Mouse (Mus musculus) lung, embryonic 16.5 days (tissue): ENCODE results near the gene Gm49396. TPM values are rescaled to one million over a fixed set of nuclear protein-coding genes. Genes with fewer than 3 reads are reported as not detected.

Source experiments
- ATAC-seq: fragments of 200-750 bp; cut with Nextera tagmentation; 2 replicates; pipeline ENCODE4 v1.8.0; 2017; ENCODE audit warnings: low read depth, mild to moderate bottlenecking, moderate library complexity
- H3K27ac ChIP-seq: fragments of 300-500 bp; sonication (generic); 2 replicates; pipeline ENCODE4 v1.5.1; 2014; ENCODE audit warnings: mild to moderate bottlenecking, control low read depth, low read length
- H3K27me3 ChIP-seq: fragments of 300-500 bp; sonication (generic); 2 replicates; pipeline ENCODE4 v1.6.1; 2014; ENCODE audit warnings: low read depth, low read length, mixed read lengths; ENCODE audit not compliant: control insufficient read depth, insufficient read depth
- H3K36me3 ChIP-seq: fragments of 300-500 bp; sonication (generic); 2 replicates; pipeline ENCODE4 v1.6.1; 2014; ENCODE audit warnings: low read length; ENCODE audit not compliant: control insufficient read depth, insufficient read depth
- H3K4me1 ChIP-seq: fragments of 300-500 bp; sonication (generic); replicated peaks from 2 replicates; pipeline ENCODE4 v1.6.1; 2014; ENCODE audit warnings: low read length, mixed read lengths; ENCODE audit not compliant: control insufficient read depth, insufficient read depth
- H3K4me2 ChIP-seq: fragments of 300-500 bp; sonication (generic); 2 replicates; pipeline ENCODE4 v1.6.1; 2014; ENCODE audit warnings: low read depth, low read length, control low read depth
- H3K4me3 ChIP-seq: fragments of 300-500 bp; sonication (generic); 2 replicates; pipeline ENCODE4 v1.5.1; 2014; ENCODE audit warnings: mild to moderate bottlenecking, low read length, control low read depth
- H3K9ac ChIP-seq: fragments of 300-500 bp; sonication (generic); 2 replicates; pipeline ENCODE4 v1.6.1; 2014; ENCODE audit warnings: low read length, control low read depth
- H3K9me3 ChIP-seq: fragments of 300-500 bp; sonication (generic); 2 replicates; pipeline ENCODE4 v1.6.1; 2016; ENCODE audit warnings: low read length; ENCODE audit not compliant: control insufficient read depth
- WGBS: fragments of 180-500 bp; shearing (Covaris S2); extraction: QIAGEN DNeasy Blood & Tissue Kit; methylation state at CpG from one replicate; pipeline ENCODE4 v1.1.7; 2014; 5-methylcytosine and 5-hydroxymethylcytosine counted together
- polyA plus RNA-seq: library from polyadenylated mRNA; unstranded; fragments of >200 nt; fragmentation: Nextera tagmentation; extraction: Ambion mirVana; gene quantifications from 2 replicates; pipeline ENCODE4 v1.2.1, GENCODE M21; 2015

Gm49396 gene
- polyA plus RNA-seq, 1 experiment from 2014 or later, result 14.3 TPM

DNA sequence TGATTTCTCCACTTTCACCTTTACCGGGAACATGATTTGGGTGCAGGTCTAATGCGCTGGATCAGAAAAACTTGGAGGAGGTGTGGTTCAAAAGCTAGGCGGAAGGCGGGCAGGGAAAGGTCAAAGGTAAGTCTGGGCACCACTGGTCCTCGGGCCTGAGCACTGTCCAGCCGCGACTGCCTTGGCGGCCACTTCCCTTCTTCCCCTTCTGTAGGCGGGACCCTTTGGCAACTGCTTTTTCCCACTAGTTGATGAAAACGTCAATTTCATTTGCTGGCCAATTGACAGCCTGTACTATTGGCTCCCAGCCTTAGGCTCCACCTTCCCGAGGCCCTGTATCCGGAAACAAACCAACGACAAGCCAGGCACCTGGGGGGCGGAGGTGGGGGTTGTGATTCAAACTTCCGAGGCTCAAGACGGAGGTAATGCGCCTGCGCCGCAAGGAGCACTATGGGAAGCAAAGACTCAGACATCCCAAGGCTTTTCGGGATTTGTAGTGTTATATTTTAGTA is 3.6 kb upstream of the Gm49396 start, which contains the start of gene Lin37:
Gene Lin37 (minus strand): TSS at position 396 of the 512 bp plus-strand sequence.
- ATAC-seq, result peak; percentile 88
- H3K27me3 ChIP-seq, result no peaks in the 10 kb centered on the region
- H3K9ac ChIP-seq, result peak within 1 kb of the TSS; percentile 83
- peak within 1 kb of the TSS; percentile 94 for H3K4me2 ChIP-seq
- peaks cover 16% of the 10 kb centered on the region for H3K4me1 ChIP-seq
- H3K36me3 ChIP-seq, result peaks cover 17% of the 10 kb centered on the region
- WGBS, result under 1% methylated on average over 20 of the region's 20 CpGs
- H3K27ac ChIP-seq, result peak within 1 kb of the TSS; percentile 44; the same call in 1 of the 2 replicates
- peak within 1 kb of the TSS; percentile 71 for H3K4me3 ChIP-seq
- no peaks in the 10 kb centered on the region for H3K9me3 ChIP-seq

DNA sequence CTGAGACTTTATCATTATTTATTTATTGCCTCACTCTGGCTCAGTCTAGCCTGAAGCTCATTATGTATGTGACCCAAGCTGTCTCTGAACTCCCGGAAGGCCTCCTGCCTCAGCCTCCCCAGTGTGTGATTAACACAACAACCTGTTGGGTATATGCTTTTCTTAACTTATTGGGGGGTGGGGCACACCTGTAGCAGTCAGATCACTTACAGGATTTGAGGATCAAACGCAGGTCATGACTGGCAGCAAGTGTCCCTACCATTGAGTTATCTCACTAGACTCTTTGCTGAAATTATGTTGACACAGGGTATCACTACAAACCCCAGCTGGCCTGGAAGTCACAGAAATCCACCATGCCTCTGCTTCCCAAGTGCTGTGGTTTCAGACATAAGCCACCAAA is 2.8 kb upstream of the Gm49396 start:
- H3K9ac ChIP-seq, result no peak overlapping the region
- no peak overlapping the region for H3K27ac ChIP-seq
- H3K4me3 ChIP-seq, result no peak overlapping the region
- ATAC-seq, result no peak
- 60% methylated on average over 2 of the region's 2 CpGs for WGBS
- H3K4me1 ChIP-seq, result peaks cover 16% of the 10 kb centered on the region
- H3K4me2 ChIP-seq, result no peak overlapping the region; the same call in 1 of the 2 replicates
- H3K36me3 ChIP-seq, result peaks cover 17% of the 10 kb centered on the region
- no peaks in the 10 kb centered on the region for H3K27me3 ChIP-seq
- no peaks in the 10 kb centered on the region for H3K9me3 ChIP-seq

DNA sequence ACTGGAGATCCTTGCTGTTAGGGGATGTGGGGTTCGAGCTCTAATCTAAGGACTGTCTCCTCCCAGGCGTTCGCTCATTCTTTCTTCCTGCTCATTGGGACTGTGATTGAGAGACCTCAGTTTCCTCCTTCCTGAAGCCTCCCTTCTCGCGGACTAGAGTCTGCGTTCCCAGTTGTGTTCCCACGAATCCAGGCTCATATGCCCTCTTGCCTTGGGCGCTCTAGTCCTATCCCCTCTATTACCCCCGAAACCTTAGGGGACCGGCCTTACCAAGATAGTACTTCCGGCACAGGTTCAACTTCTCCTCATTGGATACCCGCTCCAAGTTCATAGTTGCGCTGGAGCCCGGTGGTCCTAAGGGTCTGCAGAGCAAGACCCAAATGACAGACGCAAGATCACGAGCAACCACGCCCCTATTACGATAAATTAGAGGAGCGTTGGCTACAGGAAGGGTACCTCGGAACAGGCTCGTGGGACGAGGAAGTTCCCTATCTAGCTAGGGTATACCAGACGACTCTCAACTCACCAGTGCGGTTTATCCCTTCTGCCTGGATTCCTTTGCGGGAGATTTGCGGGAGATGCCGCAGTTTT is 523 bp upstream of the Gm49396 start:
- 1% methylated on average over 27 of the region's 27 CpGs for WGBS
- Histone ChIP-seq H3K27ac (peak overlapping the region; percentile 81), H3K4me2 (peak overlapping the region; percentile 85), H3K9me3 (no peaks in the 10 kb centered on the region), H3K9ac (peak overlapping the region; percentile 78), H3K4me3 (peak overlapping the region; percentile 76), H3K36me3 (peaks cover 9% of the 10 kb centered on the region; the same call in 1 of the 2 replicates), H3K27me3 (no peaks in the 10 kb centered on the region), H3K4me1 (peaks cover 16% of the 10 kb centered on the region)
- ATAC-seq, result no peak

DNA sequence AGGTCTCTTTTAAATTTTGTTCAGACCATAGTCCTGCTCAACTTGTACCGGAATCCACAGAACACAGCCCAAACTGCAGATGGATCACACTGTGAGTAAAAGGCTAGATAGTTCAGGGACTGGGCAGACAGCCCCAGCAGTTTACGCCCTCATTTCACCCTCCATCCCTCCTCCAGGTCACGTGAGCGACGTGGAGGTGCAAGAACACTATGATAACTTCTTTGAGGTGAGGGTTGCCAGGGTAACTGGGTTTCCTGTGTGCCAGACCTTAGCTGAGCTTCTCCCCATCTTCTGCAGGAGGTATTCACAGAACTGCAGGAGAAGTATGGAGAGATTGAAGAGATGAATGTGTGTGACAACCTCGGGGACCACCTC is 749 bp downstream of the Gm49396 start:
- Histone ChIP-seq H3K9ac (peak overlapping the region; percentile 80), H3K4me2 (peak overlapping the region; percentile 64), H3K4me3 (peak overlapping the region; percentile 76), H3K4me1 (peaks cover 8% of the 10 kb centered on the region), H3K27me3 (no peaks in the 10 kb centered on the region), H3K9me3 (no peaks in the 10 kb centered on the region), H3K36me3 (peaks cover 17% of the 10 kb centered on the region), H3K27ac (peak overlapping the region; percentile 97; the same call in 1 of the 2 replicates)
- ATAC-seq, result no peak
- WGBS, result 15% methylated on average over 6 of the region's 6 CpGs

DNA sequence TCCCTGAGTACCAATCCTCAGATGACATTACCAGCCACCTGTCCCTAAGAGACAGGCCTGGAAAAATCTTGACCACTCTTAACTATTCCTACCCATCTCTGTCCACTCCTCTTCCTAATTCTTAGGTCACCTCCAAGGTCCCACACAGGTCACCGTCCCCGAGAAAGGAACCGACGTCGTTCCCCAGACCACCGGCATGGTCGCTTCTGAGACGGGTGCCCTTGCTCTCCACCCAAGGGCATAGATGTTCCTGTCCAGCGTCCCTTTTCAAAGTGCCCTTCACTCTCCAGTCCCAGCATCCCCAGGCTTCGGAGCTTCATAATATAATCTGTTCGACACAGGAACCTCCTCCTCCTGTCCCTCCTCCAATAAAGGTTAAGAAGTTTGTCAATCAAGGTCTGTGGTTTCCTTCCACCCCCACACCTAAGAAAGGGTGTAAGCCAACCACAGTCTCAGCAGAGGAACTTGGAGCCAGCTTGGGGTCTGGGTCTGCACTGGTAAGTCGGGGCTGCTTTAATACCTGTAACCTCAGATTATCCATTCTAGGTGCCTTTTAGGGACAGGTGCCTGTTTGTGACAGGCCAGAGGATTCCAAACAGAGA is 1.9 kb downstream of the Gm49396 start, which contains the start of gene Igflr1:
Gene Igflr1 (plus strand): TSS at position 458 of the 602 bp plus-strand sequence.
- no peak within 1 kb of the TSS for H3K9ac ChIP-seq
- H3K27me3 ChIP-seq, result no peaks in the 10 kb centered on the region
- H3K4me2 ChIP-seq, result no peak within 1 kb of the TSS
- peaks cover 8% of the 10 kb centered on the region for H3K4me1 ChIP-seq
- no peak for ATAC-seq
- H3K4me3 ChIP-seq, result no peak within 1 kb of the TSS
- peaks cover 29% of the 10 kb centered on the region for H3K36me3 ChIP-seq
- H3K9me3 ChIP-seq, result no peaks in the 10 kb centered on the region
- WGBS, result 94% methylated on average over 12 of the region's 12 CpGs
- H3K27ac ChIP-seq, result no peak within 1 kb of the TSS

DNA sequence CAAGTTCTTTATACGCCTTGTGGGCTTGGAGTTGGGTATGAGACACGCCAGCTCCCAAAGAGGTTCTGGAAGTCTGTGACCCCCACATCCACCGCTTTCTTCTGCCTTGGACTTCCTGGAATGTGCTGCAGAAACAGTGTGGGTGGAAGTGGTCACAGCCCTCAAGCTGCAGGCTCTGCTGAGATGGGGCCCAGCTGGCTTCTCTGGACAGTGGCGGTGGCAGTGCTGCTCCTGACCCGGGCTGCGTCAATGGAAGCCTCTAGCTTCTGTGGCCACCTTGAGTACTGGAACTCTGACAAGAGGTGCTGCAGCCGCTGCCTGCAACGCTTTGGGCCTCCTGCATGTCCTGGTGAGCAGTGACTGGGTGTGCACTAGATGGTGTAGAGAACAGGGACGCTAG is 2.9 kb downstream of the Gm49396 start:
- no peak overlapping the region for H3K4me2 ChIP-seq
- WGBS, result 74% methylated on average over 9 of the region's 9 CpGs
- no peak overlapping the region for H3K4me3 ChIP-seq
- peaks cover 36% of the 10 kb centered on the region for H3K36me3 ChIP-seq
- H3K9me3 ChIP-seq, result no peaks in the 10 kb centered on the region
- no peaks in the 10 kb centered on the region for H3K27me3 ChIP-seq
- H3K9ac ChIP-seq, result no peak overlapping the region
- H3K27ac ChIP-seq, result no peak overlapping the region
- H3K4me1 ChIP-seq, result peaks cover 8% of the 10 kb centered on the region
- no peak for ATAC-seq

DNA sequence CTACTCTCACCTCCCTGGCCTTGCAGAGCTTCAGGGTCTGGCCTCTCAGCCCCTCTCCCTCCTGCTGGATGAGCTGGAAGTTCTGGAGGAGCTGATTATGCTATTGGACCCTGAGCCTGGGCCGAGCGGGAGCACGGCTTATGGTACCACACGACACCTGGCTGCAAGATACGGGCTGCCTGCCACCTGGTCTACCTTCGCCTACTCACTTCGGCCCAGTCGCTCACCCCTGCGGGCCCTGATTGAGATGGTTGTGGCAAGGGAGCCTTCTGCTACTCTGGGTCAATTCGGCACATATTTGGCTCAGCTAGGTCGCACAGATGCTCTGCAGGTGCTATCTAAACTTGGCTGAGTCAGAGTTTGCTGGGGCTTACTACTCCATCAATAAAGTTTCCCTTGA is 4.4 kb downstream of the Gm49396 start:
- WGBS, result 83% methylated on average over 11 of the region's 11 CpGs
- peaks cover 44% of the 10 kb centered on the region for H3K36me3 ChIP-seq

DNA sequence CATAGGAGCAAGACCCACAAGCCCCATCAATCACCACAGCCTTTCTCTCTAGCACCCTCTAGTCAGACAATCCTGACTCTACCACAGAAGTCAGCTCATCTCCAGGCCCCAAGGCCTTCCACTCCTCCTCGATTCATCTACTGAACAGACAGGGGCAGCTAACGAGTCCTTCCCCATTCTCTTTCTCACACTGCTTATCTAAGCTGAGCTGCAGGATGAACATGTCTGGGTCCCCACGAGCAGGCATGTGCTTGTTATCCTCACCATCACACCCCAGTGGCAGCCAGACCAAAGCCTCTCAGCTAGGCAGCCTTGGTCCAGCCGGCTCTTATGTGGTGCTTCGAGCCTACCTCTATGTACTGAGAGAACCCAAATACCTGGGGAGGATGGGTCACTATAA is 9.2 kb downstream of the Gm49396 start:
- WGBS, result 84% methylated on average over 5 of the region's 5 CpGs
- no peak overlapping the region for H3K27ac ChIP-seq
- no peak for ATAC-seq
- no peak overlapping the region for H3K4me3 ChIP-seq
- H3K27me3 ChIP-seq, result no peaks in the 10 kb centered on the region
- H3K36me3 ChIP-seq, result peaks cover 81% of the 10 kb centered on the region
- H3K9me3 ChIP-seq, result no peaks in the 10 kb centered on the region
- no peak overlapping the region for H3K4me2 ChIP-seq
- H3K9ac ChIP-seq, result no peak overlapping the region
- H3K4me1 ChIP-seq, result no peaks in the 10 kb centered on the region

More for the DNA sequence above, 4.4 kb downstream of the Gm49396 start:
- Histone ChIP-seq H3K4me2 (no peak overlapping the region), H3K4me3 (no peak overlapping the region), H3K27ac (no peak overlapping the region), H3K9ac (no peak overlapping the region), H3K9me3 (no peaks in the 10 kb centered on the region), H3K27me3 (no peaks in the 10 kb centered on the region), H3K4me1 (peaks cover 5% of the 10 kb centered on the region)
- ATAC-seq, result no peak

DNA sequence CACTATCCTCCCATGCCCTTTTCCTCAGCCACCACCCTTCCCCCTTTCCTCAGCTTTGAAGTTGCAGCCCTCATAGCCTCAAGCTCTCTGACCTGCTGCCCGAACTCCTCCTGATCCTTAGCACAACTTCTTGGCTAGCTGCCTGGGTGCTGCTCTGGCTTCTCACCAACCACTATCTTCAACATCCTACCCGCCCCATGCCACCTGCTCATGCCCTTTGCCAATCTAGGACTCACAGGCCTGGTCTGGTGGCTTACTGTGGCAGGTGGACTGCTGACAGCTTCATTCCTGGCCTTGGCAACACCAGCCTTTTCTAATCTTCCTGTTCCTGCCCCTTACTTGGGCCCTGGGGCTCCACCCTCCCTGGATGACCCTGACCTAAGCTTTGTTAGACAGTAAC is 9.8 kb downstream of the Gm49396 start:
- Histone ChIP-seq H3K4me3 (no peak overlapping the region), H3K9me3 (no peaks in the 10 kb centered on the region), H3K36me3 (peaks cover 85% of the 10 kb centered on the region), H3K27ac (no peak overlapping the region), H3K27me3 (no peaks in the 10 kb centered on the region), H3K9ac (no peak overlapping the region), H3K4me2 (no peak overlapping the region), H3K4me1 (no peaks in the 10 kb centered on the region)
- no peak for ATAC-seq
- WGBS, result 75% methylated on average over 2 of the region's 2 CpGs
